Mouse (Mus musculus) granulocyte monocyte progenitor cell, adult 5-6 weeks (primary cell): ENCODE results near the gene Dnajb12. TPM values are rescaled to one million over a fixed set of nuclear protein-coding genes. Genes with fewer than 3 reads are reported as not detected.

Experiments used
- ATAC-seq: replicated peaks from 2 replicates; pipeline ENCODE4 v1.8.0; 2016; ENCODE audit warnings: mild to moderate bottlenecking, moderate TSS enrichment, inconsistent platforms; ENCODE audit not compliant: poor library complexity, severe bottlenecking
- total RNA-seq, 2 experiments: library from RNA; stranded (forward) in 1 of 2; stranded (reverse) in 1 of 2; fragments of 200-712, 200-1000 nt in 1 of 2; fragments of >200 nt in 1 of 2; fragmentation: Nextera tagmentation in 1 of 2; gene quantifications; 2 replicates each; pipeline ENCODE4 v1.2.3; 2014 to 2017

Gene Dnajb12
- total RNA-seq, 2 experiments from 2014 or later = 18.8 to 25.0 TPM

GRCm38 (mm10) chr10:59895460-59896186, 16.3 kb downstream of the Dnajb12 start:
- ATAC-seq = no peak

- ATAC-seq = no peak
These were observed 16.9 kb downstream of the Dnajb12 start for GRCm38 (mm10) chr10:59896211-59896610.

GRCm38 (mm10) chr10:59896911-59897331, 17.6 kb downstream of the Dnajb12 start:
- ATAC-seq = peak; percentile 65

GRCm38 (mm10) chr10:59897511-59897910, 18.2 kb downstream of the Dnajb12 start:
- ATAC-seq = peak; percentile 22

- ATAC-seq = no peak
These were observed 18.9 kb downstream of the Dnajb12 start for GRCm38 (mm10) chr10:59898180-59898778.

- ATAC-seq = no peak
These were observed 19.6 kb downstream of the Dnajb12 start for GRCm38 (mm10) chr10:59898935-59899334.

GRCm38 (mm10) chr10:59899341-59900173, 20.2 kb downstream of the Dnajb12 start:
- ATAC-seq = peak; percentile 65

- no peak for ATAC-seq
These were observed 20.7 kb downstream of the Dnajb12 start for GRCm38 (mm10) chr10:59900174-59900435.

- no peak for ATAC-seq
These were observed 21.6 kb downstream of the Dnajb12 start for GRCm38 (mm10) chr10:59900939-59901338.

GRCm38 (mm10) chr10:59901463-59901862, 22.1 kb downstream of the Dnajb12 start:
- no peak for ATAC-seq

GRCm38 (mm10) chr10:59901986-59902605, 22.7 kb downstream of the Dnajb12 start:
- no peak for ATAC-seq

GRCm38 (mm10) chr10:59902606-59902990, 23.2 kb downstream of the Dnajb12 start:
- ATAC-seq = no peak

GRCm38 (mm10) chr10:59903170-59903569, 23.8 kb downstream of the Dnajb12 start:
- ATAC-seq = no peak

GRCm38 (mm10) chr10:59907080-59907609, 27.8 kb downstream of the Dnajb12 start:
- no peak for ATAC-seq

GRCm38 (mm10) chr10:59907695-59908299, 28.4 kb downstream of the Dnajb12 start:
- peak; percentile 37 for ATAC-seq

- ATAC-seq = no peak
These were observed 29.5 kb downstream of the Dnajb12 start for GRCm38 (mm10) chr10:59908776-59909315.

- peak; percentile 55 for ATAC-seq
These were observed 30.0 kb downstream of the Dnajb12 start for GRCm38 (mm10) chr10:59909357-59909847.

- ATAC-seq = no peak
These were observed 31.7 kb downstream of the Dnajb12 start for GRCm38 (mm10) chr10:59911091-59911490.

- peak; percentile 71 for ATAC-seq
These were observed 32.3 kb downstream of the Dnajb12 start for GRCm38 (mm10) chr10:59911561-59912198.
